In genomic region chr7:3128564-3128963, GRCm38 (mm10) we compare ENCODE assay signal across 22 mouse cellular contexts. TPM values are rescaled to one million over a fixed set of nuclear protein-coding genes. Genes with fewer than 3 reads are reported as not detected.
"Had no signal": no experiment of that assay in that cellular context is flagged by ENCODE, and none has a peak within 500 bp of the region (broad histone marks: within the 10 kb centered on the region; RNA-seq: fewer than 3 reads in every experiment).

No protein-coding gene starts in this region.

RNA-seq across cellular contexts. Expression of gene AU018091, which starts 40.4 kb away (rescaled TPM):
- total RNA-seq: common myeloid progenitor, adult 5-6 weeks; forebrain, postnatal 0 days; gastrocnemius, adult 18-20 months; gastrocnemius, adult 2 months; gastrocnemius, adult 8-10 months; gastrocnemius, postnatal 10 days; gastrocnemius, postnatal 14 days; gastrocnemius, postnatal 25 days; gastrocnemius, postnatal 36 days; gastrocnemius, postnatal 4 days; granulocyte monocyte progenitor cell, adult 5-6 weeks; heart, adult 18-20 months; heart, adult 2 months; heart, adult 8-10 months had no signal
- polyA plus RNA-seq: cortical plate, adult 2 months; erythroblast, embryonic 14.5 days; forebrain, embryonic 13.5 days; forebrain, embryonic 14.5 days; forebrain, embryonic 15.5 days; forebrain, embryonic 16.5 days; forebrain, postnatal 0 days; frontal cortex, adult 2 months; gonadal fat pad, adult 2 months; heart, adult 2 months had no signal
